Mouse (Mus musculus): ENCODE measurements at regions not wholly inside any gene's neighbourhood (a gene's known extent, or its start where the extent isn't known, plus 50 kb on each side); places are given as distances from the start of the nearest gene placed in this dataset.
"Not testable (repeated sequence)": the region's sequence is repeated elsewhere in the genome, so short reads cannot be mapped to it uniquely, and the experiment has no call there.

DNA sequence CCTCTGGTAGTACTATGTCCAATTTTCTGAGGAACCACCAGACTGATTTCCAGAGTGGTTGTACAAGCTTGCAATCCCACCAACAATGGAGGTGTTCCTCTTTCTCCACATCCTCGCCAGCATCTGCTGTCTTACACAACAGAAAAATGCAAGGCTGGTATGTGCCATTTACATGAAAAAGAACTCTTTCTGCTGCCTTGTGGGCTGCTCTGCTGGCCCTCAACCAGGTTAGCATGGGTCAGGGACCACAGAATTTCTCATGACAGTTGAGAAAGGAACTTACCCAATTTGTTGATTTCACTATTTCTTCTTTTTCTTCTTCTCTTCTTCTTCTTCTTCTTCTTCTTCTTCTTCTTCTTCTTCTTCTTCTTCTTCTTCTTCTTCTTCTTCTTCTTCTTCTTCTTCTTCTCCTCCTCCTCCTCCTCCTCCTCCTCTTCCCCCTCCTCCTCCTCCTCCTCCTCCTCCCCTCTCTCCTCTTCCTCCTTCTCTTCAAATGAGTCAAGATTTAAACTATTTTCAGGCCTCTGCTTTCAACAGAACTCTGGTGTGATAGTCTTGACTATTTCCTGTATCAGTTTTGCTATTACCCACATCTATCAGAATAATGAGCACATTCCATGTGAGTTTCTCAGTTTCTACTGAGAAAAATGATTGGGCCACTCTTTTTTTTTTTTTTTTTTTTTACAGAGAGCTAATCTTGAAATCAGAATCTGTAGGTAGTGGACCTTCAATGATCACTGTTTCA, 56.3 kb upstream of the Itm2b start:
- not testable (repeated sequence) for ATAC-seq (replicated peaks; ENCODE audit: low FRiP score, low TSS enrichment, low read depth); H3K9me3 ChIP-seq (ENCODE audit: control insufficient read depth, low read length); H3K4me2 ChIP-seq (ENCODE audit: low read length); DNase-seq (ENCODE audit: low spot score); H3K4me3 ChIP-seq (ENCODE audit: low read depth, low read length); H3K27ac ChIP-seq (ENCODE audit: low read depth); H3K9ac ChIP-seq (ENCODE audit: low read length); H3K27me3 ChIP-seq (replicated peaks; ENCODE audit: control insufficient read depth, insufficient read depth, low read length); H3K36me3 ChIP-seq (ENCODE audit: control insufficient read depth, insufficient read depth, low read length); H3K4me1 ChIP-seq (replicated peaks; ENCODE audit: control insufficient read depth, insufficient read depth, low read length)
- 55% methylated on average over 1 of the region's 1 CpGs for WGBS

DNA sequence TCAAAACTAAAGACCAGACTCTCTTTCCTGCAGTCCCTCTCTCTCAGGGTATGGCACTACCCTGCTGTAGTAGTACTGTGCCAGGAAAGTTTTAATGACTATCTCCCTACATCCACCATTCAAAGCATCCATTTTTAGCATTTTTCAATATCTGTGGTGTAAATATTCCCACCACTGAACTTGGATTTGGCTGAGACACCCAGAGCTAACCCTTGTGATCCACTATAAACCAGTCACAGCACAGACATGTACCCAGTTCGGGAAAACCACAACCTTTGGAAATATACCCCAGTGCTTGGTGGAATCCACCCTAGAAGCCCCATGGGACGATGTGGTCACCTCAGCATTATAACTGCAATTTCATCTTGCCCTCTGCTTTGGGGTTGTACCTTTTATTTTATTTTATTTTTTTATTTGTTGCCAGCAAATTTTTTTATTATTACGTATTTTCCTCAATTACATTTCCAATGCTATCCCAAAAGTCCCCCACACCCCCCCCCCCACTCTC, 54.8 kb upstream of the Itm2b start:
- Histone ChIP-seq H3K9me3 (ENCODE audit: control insufficient read depth, low read length) (no peaks in the 10 kb centered on the region), H3K27me3 (replicated peaks; ENCODE audit: control insufficient read depth, insufficient read depth, low read length) (no peaks in the 10 kb centered on the region), H3K9ac (ENCODE audit: low read length) (no peak overlapping the region), H3K27ac (ENCODE audit: low read depth) (no peak overlapping the region), H3K4me2 (ENCODE audit: low read length) (no peak overlapping the region), H3K4me1 (replicated peaks; ENCODE audit: control insufficient read depth, insufficient read depth, low read length) (no peaks in the 10 kb centered on the region), H3K36me3 (ENCODE audit: control insufficient read depth, insufficient read depth, low read length) (no peaks in the 10 kb centered on the region), H3K4me3 (ENCODE audit: low read depth, low read length) (no peak overlapping the region)
- no peak for ATAC-seq (replicated peaks; ENCODE audit: low FRiP score, low TSS enrichment, low read depth)
- 89% methylated on average over 3 of the region's 3 CpGs for WGBS
- DNase-seq (ENCODE audit: low spot score), result no peak

DNA sequence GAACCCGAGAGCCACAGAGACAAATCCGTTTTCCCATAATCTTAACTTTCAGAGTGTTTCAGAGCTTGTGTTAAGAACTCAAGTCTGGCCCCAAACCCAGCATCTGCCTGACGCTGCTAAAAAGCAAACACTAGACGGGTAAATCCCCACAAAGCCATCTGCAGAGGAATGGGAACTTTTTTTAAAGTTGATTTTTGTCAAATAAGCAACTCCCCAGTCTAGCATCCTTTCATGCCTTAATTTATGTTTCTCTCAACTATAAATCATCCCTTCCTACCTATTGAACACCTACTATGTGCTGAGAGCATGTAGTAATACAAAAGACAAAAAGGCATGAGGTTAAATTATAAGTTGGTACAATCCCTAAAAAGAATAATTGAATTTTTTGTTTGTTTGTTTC, 50.8 kb upstream of the Itm2b start:
- WGBS, result 61% methylated on average over 4 of the region's 4 CpGs
- no peak for ATAC-seq (replicated peaks; ENCODE audit: low FRiP score, low TSS enrichment, low read depth)
- no peak overlapping the region for H3K27ac ChIP-seq (ENCODE audit: low read depth)

More for the DNA sequence above, 50.8 kb upstream of the Itm2b start:
- Histone ChIP-seq H3K9me3 (ENCODE audit: control insufficient read depth, low read length) (no peaks in the 10 kb centered on the region), H3K27me3 (replicated peaks; ENCODE audit: control insufficient read depth, insufficient read depth, low read length) (no peaks in the 10 kb centered on the region), H3K4me1 (replicated peaks; ENCODE audit: control insufficient read depth, insufficient read depth, low read length) (no peaks in the 10 kb centered on the region), H3K4me3 (ENCODE audit: low read depth, low read length) (no peak overlapping the region), H3K36me3 (ENCODE audit: control insufficient read depth, insufficient read depth, low read length) (no peaks in the 10 kb centered on the region), H3K9ac (ENCODE audit: low read length) (no peak overlapping the region), H3K4me2 (ENCODE audit: low read length) (no peak overlapping the region)
- no peak for DNase-seq (ENCODE audit: low spot score)
